Mouse (Mus musculus) thymus, postnatal 14 days (tissue): ENCODE measurements around the gene Cald1.

Source experiments
- DNase-seq: peaks from one replicate; pipeline ENCODE4 v3.0.0; 2021

Cald1 gene

GRCm38 (mm10) chr6:34776396-34776795 lies 178.1 kb downstream of the Cald1 start:
- DNase-seq, result no peak

- no peak for DNase-seq
Measured at GRCm38 (mm10) chr6:34777094-34777493, 178.8 kb downstream of the Cald1 start.

- peak; percentile 9 for DNase-seq
Measured at GRCm38 (mm10) chr6:34777981-34778668, 179.8 kb downstream of the Cald1 start.

- peak; percentile 96 for DNase-seq
Measured at GRCm38 (mm10) chr6:34780231-34780942, 182.1 kb downstream of the Cald1 start, which contains the start of gene Agbl3. Gene Agbl3 (plus strand): TSS chr6:34780432.

- no peak for DNase-seq
Measured at GRCm38 (mm10) chr6:34780943-34781289, 182.6 kb downstream of the Cald1 start.

- DNase-seq, result no peak
Measured at GRCm38 (mm10) chr6:34782493-34782892, 184.2 kb downstream of the Cald1 start.

- no peak for DNase-seq
Measured at GRCm38 (mm10) chr6:34796881-34797280, 198.6 kb downstream of the Cald1 start.

GRCm38 (mm10) chr6:34797887-34798286 lies 199.6 kb downstream of the Cald1 start:
- no peak for DNase-seq

- no peak for DNase-seq
Measured at GRCm38 (mm10) chr6:34805582-34805981, 207.3 kb downstream of the Cald1 start.

GRCm38 (mm10) chr6:34810651-34811050 lies 212.4 kb downstream of the Cald1 start:
- DNase-seq, result no peak

- no peak for DNase-seq
Measured at GRCm38 (mm10) chr6:34824406-34824805, 226.1 kb downstream of the Cald1 start.
